Mouse (Mus musculus) adrenal gland, postnatal 25 days (tissue): Measurements from ENCODE around the gene Cdk17. TPM values are rescaled to one million over a fixed set of nuclear protein-coding genes. Genes with fewer than 3 reads are reported as not detected.

Experiments
- DNase-seq: peaks from one replicate; pipeline ENCODE4 v3.0.0; 2021; ENCODE audit warnings: mixed read lengths
- total RNA-seq: library from RNA; stranded (reverse); gene quantifications from 2 replicates; pipeline ENCODE4 v1.2.3, GENCODE M21; 2021

The Cdk17 gene
- total RNA-seq, 1 experiment from 2014 or later, result 21.7 TPM

GRCm38 (mm10) chr10:93171182-93171855, 10.6 kb downstream of the Cdk17 start:
- DNase-seq, result no peak

GRCm38 (mm10) chr10:93177471-93177870, 16.8 kb downstream of the Cdk17 start:
- DNase-seq, result no peak

GRCm38 (mm10) chr10:93177874-93178273, 17.2 kb downstream of the Cdk17 start:
- DNase-seq, result no peak

- DNase-seq, result no peak
These were observed 18.0 kb downstream of the Cdk17 start for GRCm38 (mm10) chr10:93178662-93179061.

- no peak for DNase-seq
These were observed 19.2 kb downstream of the Cdk17 start for GRCm38 (mm10) chr10:93179669-93180460.

GRCm38 (mm10) chr10:93184351-93184976, 23.8 kb downstream of the Cdk17 start:
- no peak for DNase-seq

GRCm38 (mm10) chr10:93188440-93188999, 27.8 kb downstream of the Cdk17 start:
- no peak for DNase-seq

- no peak for DNase-seq
These were observed 30.0 kb downstream of the Cdk17 start for GRCm38 (mm10) chr10:93190475-93191262.

- DNase-seq, result no peak
These were observed 36.4 kb downstream of the Cdk17 start for GRCm38 (mm10) chr10:93197092-93197491.

GRCm38 (mm10) chr10:93198958-93199357, 38.3 kb downstream of the Cdk17 start:
- no peak for DNase-seq

- no peak for DNase-seq
These were observed 41.3 kb downstream of the Cdk17 start for GRCm38 (mm10) chr10:93201846-93202458.

- DNase-seq, result no peak
These were observed 44.7 kb downstream of the Cdk17 start for GRCm38 (mm10) chr10:93205287-93205956.

GRCm38 (mm10) chr10:93207176-93207575, 46.5 kb downstream of the Cdk17 start:
- no peak for DNase-seq

- DNase-seq, result no peak
These were observed 52.0 kb downstream of the Cdk17 start for GRCm38 (mm10) chr10:93212699-93213098.

- no peak for DNase-seq
These were observed 52.7 kb downstream of the Cdk17 start for GRCm38 (mm10) chr10:93213339-93213738.

GRCm38 (mm10) chr10:93214251-93214650, 53.6 kb downstream of the Cdk17 start:
- DNase-seq, result no peak

GRCm38 (mm10) chr10:93215051-93215763, 54.5 kb downstream of the Cdk17 start:
- DNase-seq, result no peak

- DNase-seq, result no peak
These were observed 65.1 kb downstream of the Cdk17 start for GRCm38 (mm10) chr10:93225751-93226150.

- no peak for DNase-seq
These were observed 67.2 kb downstream of the Cdk17 start for GRCm38 (mm10) chr10:93227921-93228320.

- DNase-seq, result no peak
These were observed 67.8 kb downstream of the Cdk17 start for GRCm38 (mm10) chr10:93228401-93229007.
